Mouse (Mus musculus) liver, postnatal 0 days (tissue): ENCODE results near the gene Stk19. TPM values are rescaled to one million over a fixed set of nuclear protein-coding genes. Genes with fewer than 3 reads are reported as not detected.
A peak's percentile ranks its signal among the peaks of the same experiment; 100 is the strongest.

Experiments used
- ATAC-seq: fragments of 200-750 bp; cut with Nextera tagmentation; 2 replicates; pipeline ENCODE4 v1.8.0; 2017; ENCODE audit warnings: mild to moderate bottlenecking, moderate library complexity
- DNase-seq: peaks from one replicate; pipeline ENCODE4 v3.0.0-alpha.2; 2016
- H3K27ac ChIP-seq: fragments of 300-500 bp; sonication (generic); 2 replicates; pipeline ENCODE4 v1.5.1; 2014; ENCODE audit warnings: antibody characterized with exemption, moderate library complexity, mild to moderate bottlenecking, low read depth
- H3K27me3 ChIP-seq: fragments of 300-500 bp; sonication (generic); 2 replicates; pipeline ENCODE4 v1.6.1; 2014; ENCODE audit warnings: low read length, control low read depth, mixed read lengths; ENCODE audit not compliant: insufficient read depth
- H3K36me3 ChIP-seq: fragments of 300-500 bp; sonication (generic); replicated peaks from 2 replicates; pipeline ENCODE4 v1.6.1; 2014; ENCODE audit warnings: mild to moderate bottlenecking, control low read depth, low read length, moderate library complexity, mixed read lengths; ENCODE audit not compliant: insufficient read depth
- H3K4me1 ChIP-seq: fragments of 300-500 bp; sonication (generic); 2 replicates; pipeline ENCODE4 v1.6.1; 2014; ENCODE audit warnings: antibody characterized with exemption, mild to moderate bottlenecking, control low read depth; ENCODE audit not compliant: insufficient read depth
- H3K4me2 ChIP-seq: fragments of 300-500 bp; sonication (generic); 2 replicates; pipeline ENCODE4 v1.6.1; 2014; ENCODE audit warnings: low read depth, mild to moderate bottlenecking, low read length, moderate library complexity, mixed read lengths
- H3K4me3 ChIP-seq: fragments of 300-500 bp; sonication (generic); 2 replicates; pipeline ENCODE4 v1.5.1; 2014; ENCODE audit warnings: low read depth, low read length
- H3K9ac ChIP-seq: fragments of 300-500 bp; sonication (generic); replicated peaks from 2 replicates; pipeline ENCODE4 v1.6.1; 2014; ENCODE audit warnings: mild to moderate bottlenecking, moderate library complexity
- H3K9me3 ChIP-seq: fragments of 300-500 bp; sonication (generic); 2 replicates; pipeline ENCODE4 v1.6.1; 2016; ENCODE audit warnings: mild to moderate bottlenecking, control low read depth, low read length, mixed read lengths
- CTCF ChIP-seq: sonication (generic); IDR thresholded peaks from 2 replicates; pipeline ENCODE4 v1.5.1; 2016; ENCODE audit warnings: antibody characterized with exemption, low read depth
- EP300 ChIP-seq: IDR thresholded peaks from 2 replicates; pipeline ENCODE4 v1.6.1; 2016; ENCODE audit warnings: antibody characterized with exemption, low read depth, mild to moderate bottlenecking
- WGBS: fragments of 180-500 bp; shearing (Covaris S2); extraction: QIAGEN DNeasy Blood & Tissue Kit; methylation state at CpG from one replicate; pipeline ENCODE4 v1.1.7; 2014; ENCODE audit not compliant: insufficient replicate concordance; 5-methylcytosine and 5-hydroxymethylcytosine counted together
- microRNA-seq: library from miRNA; unstranded; fragments of <30 nt; microRNA quantifications from one replicate; pipeline ENCODE4, GENCODE M21; 2016
- polyA plus RNA-seq: library from polyadenylated mRNA; unstranded; fragments of >200 nt; fragmentation: Nextera tagmentation; extraction: Ambion mirVana; gene quantifications from 2 replicates; pipeline ENCODE4 v1.2.1, GENCODE M21; 2015

Gene Stk19
- polyA plus RNA-seq, 1 experiment from 2014 or later, result 13.1 TPM

DNA sequence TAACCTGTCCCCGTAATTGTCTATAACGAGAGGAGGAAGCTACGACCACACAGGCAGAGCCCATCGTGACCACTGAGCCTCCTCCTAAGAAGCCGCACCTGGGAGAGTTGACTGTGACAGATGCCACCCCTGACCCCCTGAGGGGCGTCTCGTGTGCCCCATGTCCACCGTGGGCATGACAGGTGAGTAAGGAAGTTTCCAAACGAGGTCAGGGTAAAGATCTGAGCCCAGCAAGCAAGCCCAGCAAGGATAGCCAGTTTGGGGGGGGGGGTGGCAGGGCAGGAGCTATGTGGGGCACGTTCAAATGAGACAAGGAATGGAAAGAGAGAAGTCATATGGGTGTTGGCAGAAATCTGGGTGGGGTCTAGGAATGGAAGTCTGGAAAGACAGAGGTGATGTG is 41.7 kb downstream of the Stk19 start:
- no peaks in the 10 kb centered on the region for H3K36me3 ChIP-seq
- H3K4me3 ChIP-seq, result no peak overlapping the region
- TF ChIP-seq EP300 (no peak), CTCF (no peak)
- ATAC-seq (no peak), DNase-seq (no peak)
- WGBS, result 75% methylated on average over 10 of the region's 10 CpGs
- H3K4me2 ChIP-seq, result no peak overlapping the region
- no peak overlapping the region for H3K9ac ChIP-seq
- H3K4me1 ChIP-seq, result no peaks in the 10 kb centered on the region
- no peaks in the 10 kb centered on the region for H3K27me3 ChIP-seq
- no peak overlapping the region for H3K27ac ChIP-seq
- H3K9me3 ChIP-seq, result no peaks in the 10 kb centered on the region

DNA sequence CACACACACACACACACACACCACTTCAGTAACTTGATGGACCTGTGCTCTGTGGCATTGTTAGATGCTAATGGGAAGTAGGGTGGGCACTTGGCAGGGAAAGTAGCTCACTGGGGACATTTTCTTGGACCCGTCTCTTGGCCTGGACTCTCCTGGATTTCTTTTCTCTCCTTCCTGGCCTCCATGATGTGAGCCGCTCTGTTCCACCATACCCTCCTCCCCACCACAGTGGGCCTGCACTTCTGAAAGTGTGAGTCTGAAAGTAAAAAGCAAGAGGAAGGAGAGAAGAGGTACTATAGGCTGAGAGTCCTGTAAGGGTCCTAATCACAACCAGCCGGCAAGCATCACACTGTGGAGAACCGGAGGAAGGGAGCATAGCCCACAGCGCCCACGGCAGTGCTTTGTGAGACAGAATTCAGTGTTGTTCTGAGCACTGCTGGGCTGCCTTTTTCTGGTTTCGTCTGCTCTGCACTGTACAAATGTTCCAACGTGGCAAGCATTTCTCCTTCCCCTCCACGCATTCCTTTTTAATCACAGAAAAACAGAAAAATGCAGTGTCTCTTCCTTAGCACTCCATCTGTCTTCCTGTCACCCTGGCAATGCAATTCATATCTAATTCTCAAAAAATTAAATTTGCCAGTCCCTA is 58.9 kb downstream of the Stk19 start:
- 78% methylated on average over 9 of the region's 9 CpGs for WGBS
- no peak overlapping the region for H3K9ac ChIP-seq
- no peak for ATAC-seq
- no peaks in the 10 kb centered on the region for H3K36me3 ChIP-seq
- no peak overlapping the region for H3K27ac ChIP-seq
- TF ChIP-seq CTCF (no peak), EP300 (no peak)
- H3K4me1 ChIP-seq, result no peaks in the 10 kb centered on the region
- H3K9me3 ChIP-seq, result 0 out of 2 replicates have a peak, but pooled peaks cover 5% of the 10 kb centered on the region
- no peak overlapping the region for H3K4me2 ChIP-seq
- no peaks in the 10 kb centered on the region for H3K27me3 ChIP-seq
- no peak overlapping the region for H3K4me3 ChIP-seq
- no peak for DNase-seq

Small RNA genes within 50 kb of the gene (microRNA-seq; reads per million reads assigned to microRNA genes)
- not detected for gene Mir6970
- gene Mir6971, result 3.2 reads per million
- 4.9 reads per million, percentile 7 among the genes with 10 or more reads in this experiment for gene Mir6972

Other genes with a start within 250 kb of the Stk19 start
- 19.6 and 24.7 TPM in 2 replicates for gene Gpsm3, start 247.1 kb downstream of the Stk19 start, polyA plus RNA-seq
- 3.6 and 4.9 TPM in 2 replicates for gene Pbx2, start 245.7 kb downstream of the Stk19 start, polyA plus RNA-seq
- gene Ager, start 239.1 kb downstream of the Stk19 start, polyA plus RNA-seq, result 1.4 and 1.9 TPM in 2 replicates
- gene Rnf5, start 233.3 kb downstream of the Stk19 start, polyA plus RNA-seq, result 78.4 and 80.0 TPM in 2 replicates
- 9.9 and 11.1 TPM in 2 replicates for gene Agpat1, start 232.7 kb downstream of the Stk19 start, polyA plus RNA-seq
- 0.46 and 0.66 TPM in 2 replicates for gene Egfl8, start 221.0 kb downstream of the Stk19 start, polyA plus RNA-seq
- 19.3 and 19.8 TPM in 2 replicates for gene Ppt2, start 208.4 kb downstream of the Stk19 start, polyA plus RNA-seq
- 0.05 TPM in 1 of 2 replicates, not detected in the other for gene Prrt1, start 207.4 kb downstream of the Stk19 start, polyA plus RNA-seq
- 5.6 and 5.8 TPM in 2 replicates for gene Fkbpl, start 192.2 kb downstream of the Stk19 start, polyA plus RNA-seq
- 12.9 and 13.0 TPM in 2 replicates for gene Atf6b, start 189.8 kb downstream of the Stk19 start, polyA plus RNA-seq
- 0.36 TPM in 2 replicates for gene Tnxb, start 166.4 kb downstream of the Stk19 start, polyA plus RNA-seq
- 151 and 198 TPM in 2 replicates for gene C4b, start 93.1 kb downstream of the Stk19 start, polyA plus RNA-seq
- not detected in 2 replicates for gene Cyp21a1, start 32.4 kb downstream of the Stk19 start, polyA plus RNA-seq
- 17.6 and 19.2 TPM in 2 replicates for gene Dxo, start 74 bp upstream of the Stk19 start, polyA plus RNA-seq
- 14.1 and 15.4 TPM in 2 replicates for gene Skiv2l, start 13.3 kb upstream of the Stk19 start, polyA plus RNA-seq
- 26.1 and 26.5 TPM in 2 replicates for gene Nelfe, start 13.4 kb upstream of the Stk19 start, polyA plus RNA-seq
- gene Cfb, start 25.6 kb upstream of the Stk19 start, polyA plus RNA-seq, result 744 and 847 TPM in 2 replicates
- gene Zbtb12, start 42.5 kb upstream of the Stk19 start, polyA plus RNA-seq, result 0.33 and 0.46 TPM in 2 replicates
- 0.25 TPM in 1 of 2 replicates, not detected in the other for gene Gm20547, start 45.1 kb upstream of the Stk19 start, polyA plus RNA-seq
- 35.7 and 37.3 TPM in 2 replicates for gene C2, start 61.3 kb upstream of the Stk19 start, polyA plus RNA-seq
- gene Ehmt2, start 61.5 kb upstream of the Stk19 start, polyA plus RNA-seq, result 11.1 TPM in 2 replicates
- gene Slc44a4, start 77.5 kb upstream of the Stk19 start, polyA plus RNA-seq, result 3.5 and 3.6 TPM in 2 replicates
- 35.6 and 40.3 TPM in 2 replicates for gene Neu1, start 94.3 kb upstream of the Stk19 start, polyA plus RNA-seq
- 0.06 and 0.12 TPM in 2 replicates for gene Hspa1b, start 122.3 kb upstream of the Stk19 start, polyA plus RNA-seq
- 0.28 TPM in 1 of 2 replicates, not detected in the other for gene Gm20481, start 133.0 kb upstream of the Stk19 start, polyA plus RNA-seq
- 0.46 and 0.59 TPM in 2 replicates for gene Hspa1a, start 135.2 kb upstream of the Stk19 start, polyA plus RNA-seq
- gene Hspa1l, start 135.8 kb upstream of the Stk19 start, polyA plus RNA-seq, result 0.18 TPM in 1 of 2 replicates, not detected in the other
- 69.8 and 76.7 TPM in 2 replicates for gene Lsm2, start 144.9 kb upstream of the Stk19 start, polyA plus RNA-seq
- gene Vars, start 164.0 kb upstream of the Stk19 start, polyA plus RNA-seq, result 38.0 and 43.8 TPM in 2 replicates
- gene Vwa7, start 179.6 kb upstream of the Stk19 start, polyA plus RNA-seq, result 0.09 and 0.12 TPM in 2 replicates
- 3.3 and 4.1 TPM in 2 replicates for gene Sapcd1, start 191.1 kb upstream of the Stk19 start, polyA plus RNA-seq
- gene Msh5, start 209.8 kb upstream of the Stk19 start, polyA plus RNA-seq, result 3.8 and 4.2 TPM in 2 replicates
- 98.6 and 102 TPM in 2 replicates for gene Clic1, start 213.0 kb upstream of the Stk19 start, polyA plus RNA-seq
- 15.8 and 17.2 TPM in 2 replicates for gene Ddah2, start 222.1 kb upstream of the Stk19 start, polyA plus RNA-seq
- gene Ly6g6c, start 228.4 kb upstream of the Stk19 start, polyA plus RNA-seq, result 0.32 and 0.49 TPM in 2 replicates
- gene Mpig6b, start 229.2 kb upstream of the Stk19 start, polyA plus RNA-seq, result 6.5 and 7.1 TPM in 2 replicates
- 0.19 TPM in 1 of 2 replicates, not detected in the other for gene Ly6g6e, start 240.0 kb upstream of the Stk19 start, polyA plus RNA-seq
- 0.54 and 0.60 TPM in 2 replicates for gene Ly6g6d, start 241.1 kb upstream of the Stk19 start, polyA plus RNA-seq
- gene Ly6g6f, start 248.7 kb upstream of the Stk19 start, polyA plus RNA-seq, result 4.0 and 5.3 TPM in 2 replicates